Mouse (Mus musculus) left cerebral cortex, adult 11 months (tissue): Measurements from ENCODE around the gene Bud23.
"Not testable (repeated sequence)": the region's sequence is repeated elsewhere in the genome, so short reads cannot be mapped to it uniquely, and the experiment has no call there.

Source experiments
- DNase-seq: peaks from one replicate; pipeline ENCODE4 v3.0.0; 2022; ENCODE audit warnings: low spot score

The Bud23 gene

GRCm38 (mm10) chr5:135072061-135072460, 7.3 kb upstream of the Bud23 start:
- DNase-seq: no peak

GRCm38 (mm10) chr5:135070448-135070847, 5.7 kb upstream of the Bud23 start:
- DNase-seq: no peak

- no peak for DNase-seq
These were observed 1.2 kb upstream of the Bud23 start for GRCm38 (mm10) chr5:135066008-135066407.

GRCm38 (mm10) chr5:135064382-135064766, 385 bp downstream of the Bud23 start:
- no peak for DNase-seq

GRCm38 (mm10) chr5:135063629-135064381, 954 bp downstream of the Bud23 start, which contains the start of gene Dnajc30:
Dnajc30 (plus strand) TSS chr5:135064202.
- peak; percentile 97 for DNase-seq

- DNase-seq: no peak
These were observed 11.4 kb downstream of the Bud23 start for GRCm38 (mm10) chr5:135053356-135053755.

- DNase-seq: not testable (repeated sequence)
These were observed 15.5 kb downstream of the Bud23 start for GRCm38 (mm10) chr5:135049268-135049667.

- no peak for DNase-seq
These were observed 16.2 kb downstream of the Bud23 start for GRCm38 (mm10) chr5:135048539-135048938.

- DNase-seq: no peak
These were observed 20.2 kb downstream of the Bud23 start for GRCm38 (mm10) chr5:135044575-135044974.

GRCm38 (mm10) chr5:135042105-135042788, 22.5 kb downstream of the Bud23 start:
- DNase-seq: no peak

- no peak for DNase-seq
These were observed 24.0 kb downstream of the Bud23 start for GRCm38 (mm10) chr5:135040777-135041176.

GRCm38 (mm10) chr5:135040059-135040458, 24.7 kb downstream of the Bud23 start:
- DNase-seq: no peak

- DNase-seq: no peak
These were observed 25.2 kb downstream of the Bud23 start for GRCm38 (mm10) chr5:135039541-135039940.

- no peak for DNase-seq
These were observed 26.8 kb downstream of the Bud23 start for GRCm38 (mm10) chr5:135037946-135038345.

- DNase-seq: peak; percentile 51
These were observed 29.0 kb downstream of the Bud23 start for GRCm38 (mm10) chr5:135035608-135036359.

GRCm38 (mm10) chr5:135034593-135034992, 30.2 kb downstream of the Bud23 start:
- DNase-seq: no peak

- no peak for DNase-seq
These were observed 32.2 kb downstream of the Bud23 start for GRCm38 (mm10) chr5:135032581-135032980.

- DNase-seq: no peak
These were observed 35.5 kb downstream of the Bud23 start for GRCm38 (mm10) chr5:135029007-135029854.

- DNase-seq: peak; percentile 61
These were observed 38.9 kb downstream of the Bud23 start for GRCm38 (mm10) chr5:135025899-135026298.

- no peak for DNase-seq
These were observed 40.0 kb downstream of the Bud23 start for GRCm38 (mm10) chr5:135024665-135025224.
